Mouse (Mus musculus) thymus, postnatal 14 days (tissue): ENCODE results near the gene Cask.

Source experiments
- DNase-seq: peaks from one replicate; pipeline ENCODE4 v3.0.0; 2021

Gene Cask

GRCm38 (mm10) chrX:13513127-13513526, 338.0 kb downstream of the Cask start:
- peak; percentile 53 for DNase-seq

GRCm38 (mm10) chrX:13506376-13506775, 344.8 kb downstream of the Cask start:
- DNase-seq: no peak

GRCm38 (mm10) chrX:13504389-13504788, 346.8 kb downstream of the Cask start:
- DNase-seq: no peak

GRCm38 (mm10) chrX:13502862-13503375, 348.2 kb downstream of the Cask start:
- no peak for DNase-seq

GRCm38 (mm10) chrX:13500284-13500683, 350.9 kb downstream of the Cask start:
- no peak for DNase-seq

GRCm38 (mm10) chrX:13494892-13495703, 356.1 kb downstream of the Cask start:
- no peak for DNase-seq

GRCm38 (mm10) chrX:13492922-13493321, 358.2 kb downstream of the Cask start:
- DNase-seq: no peak

- DNase-seq: no peak
Measured at GRCm38 (mm10) chrX:13490941-13491340, 360.2 kb downstream of the Cask start.

GRCm38 (mm10) chrX:13489761-13490160, 361.4 kb downstream of the Cask start:
- no peak for DNase-seq

GRCm38 (mm10) chrX:13489001-13489400, 362.2 kb downstream of the Cask start:
- no peak for DNase-seq

GRCm38 (mm10) chrX:13484447-13484846, 366.7 kb downstream of the Cask start:
- no peak for DNase-seq

- DNase-seq: no peak
Measured at GRCm38 (mm10) chrX:13482576-13482975, 368.6 kb downstream of the Cask start.

GRCm38 (mm10) chrX:13479570-13479969, 371.6 kb downstream of the Cask start:
- no peak for DNase-seq

- DNase-seq: no peak
Measured at GRCm38 (mm10) chrX:13478298-13478697, 372.9 kb downstream of the Cask start.

- no peak for DNase-seq
Measured at GRCm38 (mm10) chrX:13477596-13477995, 373.6 kb downstream of the Cask start.

- DNase-seq: no peak
Measured at GRCm38 (mm10) chrX:13475382-13475781, 375.8 kb downstream of the Cask start.

GRCm38 (mm10) chrX:13472751-13473225, 378.4 kb downstream of the Cask start:
- DNase-seq: no peak

GRCm38 (mm10) chrX:13471925-13472324, 379.2 kb downstream of the Cask start:
- DNase-seq: no peak

GRCm38 (mm10) chrX:13469160-13470116, 381.7 kb downstream of the Cask start:
- no peak for DNase-seq

- no peak for DNase-seq
Measured at GRCm38 (mm10) chrX:13467121-13467571, 384.0 kb downstream of the Cask start.
